Mouse (Mus musculus) stomach, postnatal 0 days (tissue): ENCODE data around the gene Dgat2. TPM values are rescaled to one million over a fixed set of nuclear protein-coding genes. Genes with fewer than 3 reads are reported as not detected.

ENCODE experiments used
- ATAC-seq: fragments of 200-750 bp; cut with Nextera tagmentation; 2 replicates; pipeline ENCODE4 v1.8.0; 2017; ENCODE audit not compliant: low FRiP score, low TSS enrichment
- DNase-seq: peaks from one replicate; pipeline ENCODE4 v3.0.0-alpha.2; 2016; ENCODE audit warnings: low spot score
- H3K27ac ChIP-seq: fragments of 300-500 bp; sonication (generic); replicated peaks from 2 replicates; pipeline ENCODE4 v1.5.1; 2014; ENCODE audit warnings: mild to moderate bottlenecking, control low read depth
- H3K27me3 ChIP-seq: fragments of 300-500 bp; sonication (generic); 2 replicates; pipeline ENCODE4 v1.6.1; 2014; ENCODE audit warnings: low read length; ENCODE audit not compliant: control insufficient read depth, insufficient read depth
- H3K36me3 ChIP-seq: fragments of 300-500 bp; sonication (generic); 2 replicates; pipeline ENCODE4 v1.6.1; 2014; ENCODE audit warnings: low read length, mixed read lengths; ENCODE audit not compliant: control insufficient read depth, insufficient read depth
- H3K4me1 ChIP-seq: fragments of 300-500 bp; sonication (generic); replicated peaks from 2 replicates; pipeline ENCODE4 v1.6.1; 2014; ENCODE audit warnings: antibody characterized with exemption; ENCODE audit not compliant: control insufficient read depth, insufficient read depth
- H3K4me2 ChIP-seq: fragments of 300-500 bp; sonication (generic); replicated peaks from 2 replicates; pipeline ENCODE4 v1.6.1; 2014; ENCODE audit warnings: low read depth, mild to moderate bottlenecking, control low read depth, moderate library complexity
- H3K4me3 ChIP-seq: fragments of 300-500 bp; sonication (generic); 2 replicates; pipeline ENCODE4 v1.5.1; 2014; ENCODE audit warnings: low read depth, low read length, control low read depth
- H3K9ac ChIP-seq: fragments of 300-500 bp; sonication (generic); 2 replicates; pipeline ENCODE4 v1.6.1; 2014; ENCODE audit warnings: mild to moderate bottlenecking, low read length, control low read depth, mixed read lengths
- H3K9me3 ChIP-seq: fragments of 300-500 bp; sonication (generic); 2 replicates; pipeline ENCODE4 v1.6.1; 2016; ENCODE audit warnings: low read length; ENCODE audit not compliant: control insufficient read depth
- CTCF ChIP-seq: IDR thresholded peaks from 2 replicates; pipeline ENCODE4 v1.5.1; 2016; ENCODE audit warnings: antibody characterized with exemption, low read depth, mild to moderate bottlenecking, moderate library complexity
- EP300 ChIP-seq: optimal IDR thresholded peaks from 2 replicates; pipeline ENCODE3; 2016; ENCODE audit warnings: antibody characterized with exemption
- WGBS: fragments of 180-500 bp; shearing (Covaris S2); extraction: QIAGEN DNeasy Blood & Tissue Kit; methylation state at CpG from one replicate; pipeline ENCODE4 v1.1.7; 2014; 5-methylcytosine and 5-hydroxymethylcytosine counted together
- polyA plus RNA-seq: library from polyadenylated mRNA; unstranded; fragments of >200 nt; fragmentation: Nextera tagmentation; extraction: Ambion mirVana; gene quantifications from 2 replicates; pipeline ENCODE4 v1.2.1, GENCODE M21; 2015

The Dgat2 gene
- polyA plus RNA-seq, 1 experiment from 2014 or later, result 320 TPM

DNA sequence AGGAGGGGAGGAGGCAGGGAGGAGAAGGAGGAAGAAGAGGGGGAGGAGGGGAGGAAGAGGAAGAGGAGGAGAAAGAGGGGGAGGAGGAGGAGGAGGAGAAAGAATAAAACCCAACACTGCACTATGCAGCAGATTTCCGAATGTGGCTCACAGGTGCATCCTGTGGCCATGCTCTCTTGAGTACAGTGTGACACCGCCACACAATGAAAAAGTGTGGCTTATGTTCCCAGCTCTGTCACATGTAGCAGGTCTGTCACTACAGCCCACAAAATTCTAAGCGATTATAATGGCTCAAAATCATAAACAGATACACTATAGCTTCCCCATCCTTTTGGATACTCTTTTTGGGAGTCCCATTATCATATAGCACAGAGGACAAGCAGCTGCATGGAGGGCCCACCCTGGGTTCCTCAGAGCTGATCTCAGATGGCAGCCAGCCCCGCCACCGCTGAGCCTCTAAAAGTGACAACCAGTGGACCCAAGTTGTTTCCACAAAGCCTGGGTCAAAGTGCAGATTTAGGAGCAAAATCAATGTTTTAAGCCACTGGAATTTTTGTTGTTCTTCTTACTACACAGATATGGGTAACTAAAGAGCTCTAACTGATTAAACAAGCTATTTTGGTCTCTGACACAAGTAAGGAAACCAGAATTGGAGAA lies 61.5 kb downstream of the Dgat2 start:
- H3K36me3 ChIP-seq, result no peaks in the 10 kb centered on the region
- H3K4me1 ChIP-seq, result no peaks in the 10 kb centered on the region
- no peak overlapping the region for H3K4me3 ChIP-seq
- 83% methylated on average over 5 of the region's 5 CpGs for WGBS
- H3K9me3 ChIP-seq, result no peaks in the 10 kb centered on the region
- ATAC-seq (no peak), DNase-seq (no peak)
- H3K4me2 ChIP-seq, result no peak overlapping the region
- TF ChIP-seq EP300 (no peak), CTCF (no peak)
- no peak overlapping the region for H3K27ac ChIP-seq
- no peaks in the 10 kb centered on the region for H3K27me3 ChIP-seq
- no peak overlapping the region for H3K9ac ChIP-seq

DNA sequence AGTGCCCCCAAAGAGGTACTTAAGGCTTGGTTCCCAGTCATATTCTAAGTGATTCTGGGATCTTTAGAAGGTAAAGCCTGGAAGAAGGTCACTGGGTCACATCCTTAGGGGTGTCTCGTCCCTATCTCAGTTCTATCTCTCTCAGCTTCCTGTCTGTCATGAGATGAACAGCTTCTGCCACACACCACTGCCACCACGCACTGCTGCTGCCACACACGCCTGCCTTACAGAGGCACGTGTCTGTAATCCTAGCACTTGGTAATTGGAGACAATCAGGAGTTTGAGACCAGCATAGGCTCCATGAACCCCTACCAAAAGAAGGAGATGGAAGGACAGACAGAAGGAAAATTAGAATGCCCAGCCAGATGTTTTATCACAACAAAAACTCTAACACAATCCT lies 62.4 kb downstream of the Dgat2 start:
- no peak for ATAC-seq
- no peak overlapping the region for H3K27ac ChIP-seq
- no peak overlapping the region for H3K9ac ChIP-seq
- 68% methylated on average over 4 of the region's 4 CpGs for WGBS
- no peaks in the 10 kb centered on the region for H3K27me3 ChIP-seq
- no peak for DNase-seq
- no peaks in the 10 kb centered on the region for H3K9me3 ChIP-seq
- TF ChIP-seq CTCF (no peak), EP300 (no peak)
- H3K4me1 ChIP-seq, result no peaks in the 10 kb centered on the region
- no peak overlapping the region for H3K4me2 ChIP-seq
- H3K36me3 ChIP-seq, result no peaks in the 10 kb centered on the region
- no peak overlapping the region for H3K4me3 ChIP-seq

DNA sequence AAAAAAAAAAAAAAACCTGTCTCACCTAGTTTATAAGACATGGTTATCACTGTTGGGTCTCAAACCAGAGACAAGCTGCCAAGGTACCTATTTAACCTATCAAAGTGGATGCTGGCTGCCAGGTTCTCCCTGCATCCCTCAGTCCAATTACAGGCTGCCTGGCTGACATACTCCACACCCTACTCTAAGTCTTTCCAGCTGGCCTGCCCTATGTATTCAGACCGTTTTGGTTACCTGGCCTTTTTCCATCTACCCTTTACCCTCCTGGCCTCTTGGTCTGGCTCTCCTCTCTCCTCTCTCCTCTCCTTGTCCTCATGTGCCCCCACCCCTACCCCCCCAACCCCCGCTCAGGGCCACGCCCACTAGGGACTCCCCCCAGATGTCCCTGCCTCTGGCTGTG lies 65.7 kb downstream of the Dgat2 start:
- Histone ChIP-seq H3K4me1 (no peaks in the 10 kb centered on the region), H3K4me2 (no peak overlapping the region), H3K9me3 (no peaks in the 10 kb centered on the region), H3K27ac (no peak overlapping the region), H3K36me3 (no peaks in the 10 kb centered on the region), H3K9ac (no peak overlapping the region), H3K4me3 (no peak overlapping the region), H3K27me3 (no peaks in the 10 kb centered on the region)
- 61% methylated on average over 3 of the region's 3 CpGs for WGBS
- DNase-seq, result no peak
- no peak for ATAC-seq
- TF ChIP-seq EP300 (no peak), CTCF (no peak)

DNA sequence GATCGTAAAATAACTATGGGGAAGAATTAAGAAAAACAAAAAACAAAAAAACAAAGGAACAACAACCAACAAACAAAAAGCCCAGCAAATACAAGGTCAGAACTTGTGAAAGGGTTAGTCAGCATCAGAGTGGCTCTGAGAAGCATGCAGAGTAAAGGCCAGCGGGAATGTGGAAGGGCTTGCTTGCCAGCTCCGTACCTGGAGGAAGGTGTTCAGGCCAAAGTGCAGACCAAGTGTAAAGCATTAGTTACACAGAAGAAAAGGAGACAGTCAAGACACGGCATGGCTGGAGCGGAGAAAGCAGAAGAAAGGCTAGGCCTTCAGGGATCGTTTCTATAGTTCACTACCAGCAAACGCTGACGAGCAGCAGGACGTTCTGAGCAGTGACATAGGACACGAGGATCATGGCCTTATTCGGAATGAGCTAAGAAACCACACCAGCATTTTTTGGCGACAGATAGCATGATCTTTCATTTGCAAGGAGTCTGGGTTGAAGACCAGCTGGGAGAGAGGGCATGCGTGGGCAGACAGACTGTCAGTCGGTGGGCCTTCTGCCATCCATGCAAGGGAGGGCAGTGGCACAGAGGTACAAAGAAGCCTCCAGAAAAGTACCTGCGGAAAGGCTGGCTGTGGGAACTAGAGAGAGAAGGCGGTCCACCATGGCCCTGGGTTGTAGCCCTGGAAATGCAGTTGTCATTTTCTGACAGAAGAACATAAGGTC lies 68.4 kb downstream of the Dgat2 start:
- H3K4me3 ChIP-seq, result no peak overlapping the region
- 81% methylated on average over 16 of the region's 16 CpGs for WGBS
- DNase-seq (peak; percentile 39), ATAC-seq (no peak; the same call in 1 of the 2 replicates)
- H3K4me1 ChIP-seq, result no peaks in the 10 kb centered on the region
- TF ChIP-seq EP300 (no peak), CTCF (no peak)
- no peak overlapping the region for H3K4me2 ChIP-seq
- H3K36me3 ChIP-seq, result no peaks in the 10 kb centered on the region
- H3K27ac ChIP-seq, result no peak overlapping the region
- no peaks in the 10 kb centered on the region for H3K27me3 ChIP-seq
- no peak overlapping the region for H3K9ac ChIP-seq
- no peaks in the 10 kb centered on the region for H3K9me3 ChIP-seq

DNA sequence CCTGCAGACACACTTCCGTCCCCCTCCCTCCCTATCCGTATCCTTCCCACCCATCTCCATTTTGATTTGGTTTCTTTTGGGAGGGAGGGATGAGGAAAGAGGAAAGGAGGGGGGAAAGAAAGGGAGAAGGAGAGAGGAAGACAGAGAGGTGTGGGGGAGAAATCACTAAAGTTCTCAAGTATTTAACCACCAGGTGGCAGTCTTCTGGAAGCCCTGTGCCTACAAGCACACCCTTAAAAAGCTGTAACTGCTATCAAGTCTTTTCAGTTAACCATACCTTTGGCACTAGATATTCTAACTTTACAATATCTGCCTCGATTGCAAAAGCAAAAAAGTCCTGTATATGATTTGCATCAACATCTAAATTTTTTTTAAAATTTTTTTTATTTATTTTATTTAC lies 75.0 kb downstream of the Dgat2 start:
- Histone ChIP-seq H3K4me1 (no peaks in the 10 kb centered on the region; the same call in 1 of the 2 replicates), H3K4me2 (no peak overlapping the region), H3K27ac (no peak overlapping the region), H3K9ac (no peak overlapping the region), H3K9me3 (no peaks in the 10 kb centered on the region), H3K27me3 (no peaks in the 10 kb centered on the region), H3K36me3 (no peaks in the 10 kb centered on the region), H3K4me3 (no peak overlapping the region)
- peak; percentile 68; the same call in 1 of the 2 replicates for ATAC-seq
- WGBS, result 44% methylated on average over 3 of the region's 3 CpGs
- TF ChIP-seq EP300, result no peak
- TF ChIP-seq CTCF, result peak; percentile 80
- no peak for DNase-seq

DNA sequence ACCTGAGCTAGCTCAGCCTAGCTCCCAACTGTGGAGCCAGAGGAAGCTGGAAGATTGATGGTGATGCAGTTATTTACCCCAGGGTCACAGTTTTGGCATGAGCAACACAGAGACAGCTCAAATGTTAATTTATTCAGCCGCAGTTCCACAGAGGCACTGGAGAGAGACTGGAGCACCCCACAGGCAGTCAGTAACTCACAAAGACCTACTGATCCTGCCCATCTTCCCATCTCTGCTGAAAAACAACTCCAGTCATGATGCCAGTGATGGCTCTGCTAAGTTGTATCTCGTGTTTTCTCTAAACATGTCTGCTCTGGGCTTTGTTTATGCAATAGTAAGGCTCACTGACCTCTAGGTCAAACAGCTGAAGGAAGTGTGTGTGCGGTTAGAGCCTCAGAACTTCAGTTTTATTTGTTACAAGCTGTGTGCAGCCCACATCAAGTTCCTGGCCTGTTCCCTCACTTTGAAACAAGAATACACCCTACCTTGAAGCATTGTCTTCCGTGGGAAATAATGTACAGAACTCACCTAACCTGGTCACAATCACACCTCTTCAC lies 75.7 kb downstream of the Dgat2 start:
- WGBS, result 42% methylated on average over 4 of the region's 4 CpGs
- H3K27ac ChIP-seq, result no peak overlapping the region
- TF ChIP-seq EP300 (no peak), CTCF (no peak)
- DNase-seq, result no peak
- no peaks in the 10 kb centered on the region for H3K36me3 ChIP-seq
- no peak overlapping the region for H3K9ac ChIP-seq
- no peak for ATAC-seq
- H3K4me2 ChIP-seq, result no peak overlapping the region
- H3K4me3 ChIP-seq, result no peak overlapping the region
- H3K9me3 ChIP-seq, result no peaks in the 10 kb centered on the region
- H3K4me1 ChIP-seq, result no peaks in the 10 kb centered on the region; the same call in 1 of the 2 replicates
- no peaks in the 10 kb centered on the region for H3K27me3 ChIP-seq

Other genes with a start within 250 kb of the Dgat2 start
- gene Uvrag, start 41.6 kb downstream of the Dgat2 start, polyA plus RNA-seq, result 9.8 and 10.7 TPM in 2 replicates
- 8.7 and 9.4 TPM in 2 replicates for gene Mogat2, start 55.9 kb upstream of the Dgat2 start, polyA plus RNA-seq
- 8.7 and 9.1 TPM in 2 replicates for gene Map6, start 84.7 kb upstream of the Dgat2 start, polyA plus RNA-seq
- gene Serpinh1, start 170.5 kb upstream of the Dgat2 start, polyA plus RNA-seq, result 331 and 433 TPM in 2 replicates
- gene Gdpd5, start 198.7 kb upstream of the Dgat2 start, polyA plus RNA-seq, result 8.1 and 9.1 TPM in 2 replicates